Mouse (Mus musculus) liver, embryonic 12.5 days (tissue): ENCODE data around the gene Itga6. TPM values are rescaled to one million over a fixed set of nuclear protein-coding genes. Genes with fewer than 3 reads are reported as not detected.

Experiments used
- ATAC-seq: fragments of 200-750 bp; cut with Nextera tagmentation; 2 replicates; pipeline ENCODE4 v1.8.0; 2017; ENCODE audit warnings: moderate number of reproducible peaks, mild to moderate bottlenecking, moderate library complexity
- H3K27ac ChIP-seq: fragments of 300-500 bp; sonication (generic); 2 replicates; pipeline ENCODE4 v1.5.1; 2016; ENCODE audit warnings: mild to moderate bottlenecking
- H3K27me3 ChIP-seq: fragments of 300-500 bp; sonication (generic); replicated peaks from 2 replicates; pipeline ENCODE4 v1.6.1; 2016; ENCODE audit warnings: mild to moderate bottlenecking, moderate library complexity
- H3K36me3 ChIP-seq: fragments of 300-500 bp; sonication (generic); 2 replicates; pipeline ENCODE4 v1.6.1; 2016; ENCODE audit warnings: mild to moderate bottlenecking, moderate library complexity
- H3K4me1 ChIP-seq: fragments of 300-500 bp; sonication (generic); 2 replicates; pipeline ENCODE4 v1.6.1; 2016
- H3K4me2 ChIP-seq: fragments of 300-500 bp; sonication (generic); 2 replicates; pipeline ENCODE4 v1.6.1; 2016; ENCODE audit warnings: mild to moderate bottlenecking, moderate library complexity
- H3K4me3 ChIP-seq: fragments of 300-500 bp; sonication (generic); 2 replicates; pipeline ENCODE4 v1.5.1; 2016; ENCODE audit warnings: mild to moderate bottlenecking, moderate library complexity
- H3K9ac ChIP-seq: fragments of 300-500 bp; sonication (generic); 2 replicates; pipeline ENCODE4 v1.6.1; 2016; ENCODE audit warnings: mild to moderate bottlenecking, moderate library complexity
- H3K9me3 ChIP-seq: fragments of 300-500 bp; sonication (generic); replicated peaks from 2 replicates; pipeline ENCODE4 v1.6.1; 2016; ENCODE audit warnings: mild to moderate bottlenecking, moderate library complexity
- WGBS: fragments of 180-500 bp; shearing (Covaris S2); methylation state at CpG from one replicate; pipeline ENCODE4 v1.1.7; 2016; ENCODE audit not compliant: insufficient replicate concordance; 5-methylcytosine and 5-hydroxymethylcytosine counted together
- polyA plus RNA-seq: library from polyadenylated mRNA; unstranded; fragments of >200 nt; fragmentation: Nextera tagmentation; extraction: Ambion mirVana; gene quantifications from 2 replicates; pipeline ENCODE4 v1.2.1, GENCODE M21; 2016

The Itga6 gene
- polyA plus RNA-seq, 1 experiment from 2014 or later = 14.6 TPM

- Histone ChIP-seq H3K9ac (no peak overlapping the region), H3K27ac (no peak overlapping the region), H3K9me3 (no peaks in the 10 kb centered on the region), H3K4me1 (peaks cover 61% of the 10 kb centered on the region), H3K27me3 (no peaks in the 10 kb centered on the region), H3K36me3 (no peaks in the 10 kb centered on the region), H3K4me2 (no peak overlapping the region), H3K4me3 (no peak overlapping the region)
- 54% methylated on average over 5 of the region's 8 CpGs for WGBS
- ATAC-seq = no peak
Observed at GRCm38 (mm10) chr2:71813371-71813770, 68.0 kb downstream of the Itga6 start.

DNA sequence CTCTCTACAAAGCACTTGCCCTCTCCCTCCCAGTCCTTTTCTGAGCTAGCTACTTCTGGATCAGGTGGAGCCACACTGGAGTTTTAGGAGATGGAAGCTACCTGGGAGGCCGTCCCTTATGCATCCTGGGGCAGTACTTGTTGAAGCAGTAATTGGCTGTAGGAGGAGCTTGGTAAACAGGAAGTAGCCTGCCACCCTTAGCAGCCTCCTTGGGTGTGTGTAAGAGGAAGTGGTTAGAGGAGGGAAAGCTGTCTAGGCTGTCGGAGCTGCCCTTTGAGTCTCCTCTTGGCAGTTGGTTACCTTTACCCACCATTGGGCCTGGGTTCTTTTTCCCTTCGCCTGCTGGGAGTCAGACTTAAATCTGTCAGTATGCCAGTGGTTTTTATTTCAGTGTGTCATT is 68.6 kb downstream of the Itga6 start:
- Histone ChIP-seq H3K27me3 (no peaks in the 10 kb centered on the region), H3K4me3 (no peak overlapping the region), H3K9me3 (no peaks in the 10 kb centered on the region), H3K4me2 (peak overlapping the region; percentile 13), H3K36me3 (no peaks in the 10 kb centered on the region), H3K27ac (peak overlapping the region; percentile 36; the same call in 1 of the 2 replicates), H3K9ac (no peak overlapping the region), H3K4me1 (peaks cover 55% of the 10 kb centered on the region)
- peak; percentile 62; the same call in 1 of the 2 replicates for ATAC-seq
- 12% methylated on average over 3 of the region's 3 CpGs for WGBS

- H3K9me3 ChIP-seq = no peaks in the 10 kb centered on the region
- no peaks in the 10 kb centered on the region for H3K27me3 ChIP-seq
- no peaks in the 10 kb centered on the region for H3K36me3 ChIP-seq
- WGBS = 40% methylated on average over 5 of the region's 5 CpGs
- H3K9ac ChIP-seq = no peak overlapping the region
- H3K27ac ChIP-seq = no peak overlapping the region
- H3K4me2 ChIP-seq = peak overlapping the region; percentile 1; the same call in 1 of the 2 replicates
- H3K4me1 ChIP-seq = peaks cover 46% of the 10 kb centered on the region
- no peak overlapping the region for H3K4me3 ChIP-seq
- no peak for ATAC-seq
Observed at GRCm38 (mm10) chr2:71815279-71815678, 69.9 kb downstream of the Itga6 start.

GRCm38 (mm10) chr2:71816391-71817041 is 71.1 kb downstream of the Itga6 start:
- Histone ChIP-seq H3K9ac (no peak overlapping the region), H3K4me3 (no peak overlapping the region), H3K27me3 (no peaks in the 10 kb centered on the region), H3K4me2 (peak overlapping the region; percentile 19; the same call in 1 of the 2 replicates), H3K9me3 (no peaks in the 10 kb centered on the region), H3K4me1 (peaks cover 43% of the 10 kb centered on the region), H3K36me3 (no peaks in the 10 kb centered on the region), H3K27ac (no peak overlapping the region)
- WGBS = 31% methylated on average over 14 of the region's 14 CpGs
- ATAC-seq = no peak

DNA sequence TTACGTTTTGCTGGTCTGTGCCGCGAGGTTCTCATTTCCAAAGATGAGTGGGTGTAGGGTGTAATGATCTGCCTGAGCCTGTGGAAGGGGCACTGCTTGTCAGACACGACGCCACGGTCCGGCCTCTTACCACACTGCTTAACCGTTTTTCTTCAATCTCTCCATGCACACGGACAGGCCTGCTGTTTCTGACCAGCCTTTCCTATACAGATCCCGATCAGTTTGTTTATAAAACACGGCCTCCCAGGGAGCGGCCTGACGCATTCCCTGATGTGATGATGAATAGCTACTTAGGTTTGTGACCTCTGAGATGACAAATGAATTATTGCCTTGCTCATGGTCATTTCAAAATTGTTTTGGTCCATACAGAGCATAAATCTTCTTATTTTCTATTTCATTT is 78.7 kb downstream of the Itga6 start:
- no peaks in the 10 kb centered on the region for H3K9me3 ChIP-seq
- no peaks in the 10 kb centered on the region for H3K4me1 ChIP-seq
- H3K27me3 ChIP-seq = no peaks in the 10 kb centered on the region
- no peak overlapping the region for H3K4me3 ChIP-seq
- H3K36me3 ChIP-seq = 0 out of 2 replicates have a peak, but pooled peaks cover 3% of the 10 kb centered on the region
- no peak overlapping the region for H3K9ac ChIP-seq
- no peak overlapping the region for H3K4me2 ChIP-seq
- no peak for ATAC-seq
- 72% methylated on average over 13 of the region's 13 CpGs for WGBS
- no peak overlapping the region for H3K27ac ChIP-seq

DNA sequence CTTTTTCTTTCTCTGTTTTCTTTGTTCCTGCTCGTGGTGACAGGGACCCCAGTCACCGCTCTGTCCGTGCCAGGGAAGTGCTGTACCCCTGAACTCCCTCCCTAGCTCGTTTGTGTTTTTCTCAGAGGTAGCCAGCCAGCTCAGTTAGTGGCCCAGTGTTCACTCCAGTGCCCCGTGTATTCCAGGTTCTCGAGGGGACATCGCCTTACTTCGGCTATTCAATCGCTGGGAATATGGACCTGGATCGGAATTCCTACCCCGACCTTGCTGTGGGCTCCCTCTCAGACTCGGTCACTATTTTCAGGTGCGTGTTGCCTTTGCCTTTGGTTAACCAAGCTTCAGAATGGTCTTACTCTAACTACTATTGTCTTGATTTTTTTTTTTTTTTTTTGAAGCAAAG is 82.3 kb downstream of the Itga6 start:
- Histone ChIP-seq H3K27me3 (no peaks in the 10 kb centered on the region), H3K9ac (no peak overlapping the region), H3K27ac (no peak overlapping the region), H3K4me2 (no peak overlapping the region), H3K4me3 (no peak overlapping the region), H3K4me1 (no peaks in the 10 kb centered on the region), H3K36me3 (no peaks in the 10 kb centered on the region), H3K9me3 (no peaks in the 10 kb centered on the region)
- 74% methylated on average over 13 of the region's 13 CpGs for WGBS
- no peak for ATAC-seq

DNA sequence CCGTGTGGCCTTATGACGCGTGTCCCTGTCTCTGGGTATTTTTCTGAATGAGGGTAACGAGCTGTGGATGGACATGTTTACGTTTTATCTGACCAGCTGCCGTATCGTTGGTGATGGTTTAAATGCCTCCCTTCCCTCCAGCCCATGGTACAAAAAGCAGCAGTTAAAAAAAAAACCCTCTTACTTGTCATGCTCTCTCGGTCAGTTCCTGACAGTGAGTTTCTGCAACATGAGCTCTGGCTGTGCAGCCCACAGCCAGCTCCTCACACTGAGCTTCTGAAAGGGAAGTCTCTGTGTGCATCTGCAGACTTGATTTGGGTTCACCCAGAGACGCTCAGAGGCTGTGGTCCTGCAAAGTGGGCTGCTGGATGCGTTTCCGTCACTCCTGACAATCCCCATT is 83.5 kb downstream of the Itga6 start:
- H3K4me2 ChIP-seq = no peak overlapping the region
- H3K9ac ChIP-seq = no peak overlapping the region
- no peaks in the 10 kb centered on the region for H3K4me1 ChIP-seq
- no peaks in the 10 kb centered on the region for H3K27me3 ChIP-seq
- no peaks in the 10 kb centered on the region for H3K9me3 ChIP-seq
- no peak overlapping the region for H3K27ac ChIP-seq
- H3K36me3 ChIP-seq = no peaks in the 10 kb centered on the region
- WGBS = 75% methylated on average over 11 of the region's 11 CpGs
- no peak for ATAC-seq
- H3K4me3 ChIP-seq = no peak overlapping the region

DNA sequence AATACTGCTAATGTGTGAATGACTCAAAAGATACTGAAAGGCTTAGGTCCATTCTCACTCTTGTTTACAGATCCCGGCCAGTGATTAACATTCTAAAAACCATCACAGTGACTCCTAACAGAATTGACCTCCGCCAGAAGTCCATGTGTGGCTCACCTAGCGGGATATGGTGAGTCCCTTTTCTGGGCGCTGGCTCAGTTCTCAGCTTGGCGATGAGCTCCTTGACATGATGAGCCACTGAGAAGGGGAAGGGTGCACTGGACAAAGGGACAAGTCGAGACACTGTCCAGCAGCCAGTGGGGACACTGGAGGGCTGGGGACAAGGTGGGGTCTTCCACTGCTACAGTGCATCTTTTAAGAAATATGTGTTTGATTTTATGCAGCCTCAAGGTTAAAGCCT is 88.2 kb downstream of the Itga6 start:
- Histone ChIP-seq H3K9ac (no peak overlapping the region), H3K4me3 (no peak overlapping the region), H3K27ac (no peak overlapping the region), H3K9me3 (no peaks in the 10 kb centered on the region), H3K36me3 (no peaks in the 10 kb centered on the region), H3K4me2 (no peak overlapping the region), H3K27me3 (no peaks in the 10 kb centered on the region), H3K4me1 (no peaks in the 10 kb centered on the region)
- WGBS = 73% methylated on average over 6 of the region's 6 CpGs
- no peak for ATAC-seq

DNA sequence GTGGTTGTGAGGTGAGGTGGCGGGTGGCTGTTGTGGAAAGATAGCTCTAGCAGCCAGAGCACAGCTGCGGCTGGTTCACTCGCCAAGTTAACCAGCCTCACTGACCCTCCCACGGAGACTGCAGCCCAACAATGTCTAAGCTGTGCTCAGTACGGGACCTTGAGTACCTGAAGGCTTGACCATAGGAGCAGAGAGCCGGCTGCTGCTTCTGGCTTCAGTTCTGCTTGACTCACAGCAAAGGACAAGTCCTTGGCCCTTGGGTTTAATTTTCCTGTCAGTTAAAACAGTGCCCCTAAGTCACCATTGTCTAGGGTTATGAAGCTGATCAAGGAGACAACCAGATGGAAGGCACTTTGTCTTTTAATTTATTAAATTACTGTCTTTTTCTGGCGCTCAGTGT is 89.0 kb downstream of the Itga6 start:
- Histone ChIP-seq H3K27ac (no peak overlapping the region), H3K4me2 (no peak overlapping the region), H3K9me3 (no peaks in the 10 kb centered on the region), H3K9ac (no peak overlapping the region), H3K4me1 (no peaks in the 10 kb centered on the region), H3K4me3 (no peak overlapping the region), H3K36me3 (no peaks in the 10 kb centered on the region), H3K27me3 (no peaks in the 10 kb centered on the region)
- no peak for ATAC-seq
- WGBS = 67% methylated on average over 7 of the region's 7 CpGs

- Histone ChIP-seq H3K36me3 (no peaks in the 10 kb centered on the region), H3K27ac (no peak overlapping the region), H3K27me3 (no peaks in the 10 kb centered on the region), H3K4me1 (no peaks in the 10 kb centered on the region), H3K9ac (no peak overlapping the region), H3K4me3 (no peak overlapping the region), H3K4me2 (no peak overlapping the region), H3K9me3 (no peaks in the 10 kb centered on the region)
- WGBS = 80% methylated on average over 8 of the region's 8 CpGs
- ATAC-seq = no peak
Observed at GRCm38 (mm10) chr2:71835556-71835955, 90.1 kb downstream of the Itga6 start.

DNA sequence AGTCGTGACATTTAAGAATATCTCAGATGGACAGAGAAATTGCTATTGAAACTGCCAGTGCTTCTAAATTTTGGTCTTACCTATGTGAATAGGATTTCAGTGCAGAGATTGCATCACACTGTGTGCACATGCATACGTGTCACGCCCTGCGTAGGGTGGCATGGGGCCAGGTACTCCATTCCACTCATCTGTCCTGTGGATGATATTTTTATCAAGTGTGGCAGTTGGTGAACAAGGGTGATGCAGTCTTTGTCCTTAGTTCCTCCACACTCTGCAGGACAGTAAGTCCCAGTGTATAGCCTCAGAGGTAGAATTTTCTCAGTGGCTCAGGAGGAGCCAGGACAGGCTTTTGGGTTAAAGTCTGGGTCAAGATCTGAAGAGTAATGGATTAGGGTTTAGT is 90.8 kb downstream of the Itga6 start:
- 82% methylated on average over 4 of the region's 4 CpGs for WGBS
- H3K4me1 ChIP-seq = no peaks in the 10 kb centered on the region
- H3K36me3 ChIP-seq = no peaks in the 10 kb centered on the region
- ATAC-seq = no peak
- H3K4me3 ChIP-seq = no peak overlapping the region
- H3K4me2 ChIP-seq = no peak overlapping the region
- no peaks in the 10 kb centered on the region for H3K9me3 ChIP-seq
- H3K27ac ChIP-seq = no peak overlapping the region
- no peaks in the 10 kb centered on the region for H3K27me3 ChIP-seq
- H3K9ac ChIP-seq = no peak overlapping the region

GRCm38 (mm10) chr2:71837261-71837660 is 91.8 kb downstream of the Itga6 start:
- no peaks in the 10 kb centered on the region for H3K4me1 ChIP-seq
- no peak overlapping the region for H3K27ac ChIP-seq
- H3K4me2 ChIP-seq = no peak overlapping the region
- 83% methylated on average over 4 of the region's 4 CpGs for WGBS
- H3K9ac ChIP-seq = no peak overlapping the region
- H3K27me3 ChIP-seq = no peaks in the 10 kb centered on the region
- H3K9me3 ChIP-seq = no peaks in the 10 kb centered on the region
- H3K4me3 ChIP-seq = no peak overlapping the region
- no peak for ATAC-seq
- no peaks in the 10 kb centered on the region for H3K36me3 ChIP-seq

GRCm38 (mm10) chr2:71837791-71838190 is 92.4 kb downstream of the Itga6 start:
- Histone ChIP-seq H3K36me3 (no peaks in the 10 kb centered on the region), H3K4me2 (no peak overlapping the region), H3K4me1 (no peaks in the 10 kb centered on the region), H3K27me3 (no peaks in the 10 kb centered on the region), H3K9me3 (no peaks in the 10 kb centered on the region), H3K9ac (no peak overlapping the region), H3K4me3 (no peak overlapping the region), H3K27ac (no peak overlapping the region)
- 30% methylated on average over 6 of the region's 6 CpGs for WGBS
- ATAC-seq = no peak
